Mouse (Mus musculus): ENCODE measurements around the gene Trpv6.
A peak's percentile ranks its signal among the peaks of the same experiment; 100 is the strongest.

The Trpv6 gene

DNA sequence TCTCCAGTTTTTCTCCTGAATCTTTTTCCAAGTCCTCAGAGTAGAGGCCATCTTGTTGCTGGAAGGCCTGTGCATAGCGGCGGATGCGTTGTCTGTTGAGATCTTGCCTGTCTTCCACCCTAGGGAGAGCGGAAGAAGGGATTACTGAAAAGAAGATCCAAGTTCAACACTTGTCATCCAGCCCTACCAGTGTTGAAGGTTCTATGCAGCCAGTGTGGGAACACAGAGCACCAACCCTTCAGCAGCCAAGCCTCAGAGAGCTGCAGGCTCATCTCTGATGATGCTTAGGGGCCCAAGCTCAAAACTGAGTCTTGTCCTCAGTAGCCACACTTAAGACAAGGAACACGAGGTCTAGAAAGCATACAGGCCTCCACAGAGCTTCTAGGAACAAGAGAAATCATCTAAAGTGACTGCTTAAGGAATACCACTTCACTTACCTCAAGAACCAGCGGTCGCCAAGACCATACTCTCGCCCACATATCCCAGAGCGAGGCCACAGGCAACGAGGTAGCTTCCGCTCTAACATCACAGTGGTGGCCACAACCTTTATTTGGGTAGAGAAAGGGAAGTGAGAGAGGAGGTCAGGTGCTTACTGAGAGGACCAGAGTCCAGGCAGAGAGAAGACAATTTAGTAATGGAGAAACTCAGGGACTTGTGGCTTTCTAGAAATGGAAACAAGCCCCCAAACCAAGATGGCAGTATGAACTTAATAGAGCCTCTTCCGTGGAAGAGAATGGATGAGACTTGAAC, 14.8 kb downstream of the Trpv6 start:
- DNase-seq = peak; percentile 36 to 38

DNA sequence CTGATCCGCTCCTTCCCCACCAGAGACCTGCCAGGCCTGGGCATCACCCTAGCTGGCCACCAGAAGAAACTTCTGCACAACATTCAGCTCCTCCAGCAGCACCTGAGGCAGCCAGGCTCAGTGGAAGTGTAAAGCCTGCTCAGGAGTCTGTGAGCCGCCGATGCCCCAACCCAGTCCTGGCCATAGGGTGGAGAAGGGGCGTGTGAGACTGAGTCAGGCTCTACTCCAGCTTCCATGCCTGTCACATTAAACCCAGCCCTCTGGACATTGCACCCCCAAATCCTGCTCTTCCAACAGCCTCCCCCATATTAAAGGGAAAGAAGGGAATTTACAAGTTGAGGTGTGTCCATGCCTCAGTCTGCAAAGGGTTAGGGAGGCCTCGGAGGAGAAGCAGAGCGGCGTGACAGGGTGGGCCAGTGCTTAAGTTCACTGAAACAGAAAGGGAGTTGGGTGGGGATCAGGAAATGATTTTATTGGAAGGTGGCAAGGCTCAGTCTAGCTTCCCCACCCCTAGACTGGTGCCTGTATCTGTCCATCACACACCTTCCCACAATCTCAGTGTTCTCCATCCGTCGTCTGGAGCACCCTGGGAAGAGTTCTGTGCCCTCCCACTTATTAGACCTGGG, 15.9 kb downstream of the Trpv6 start:
- DNase-seq = no peak

DNA sequence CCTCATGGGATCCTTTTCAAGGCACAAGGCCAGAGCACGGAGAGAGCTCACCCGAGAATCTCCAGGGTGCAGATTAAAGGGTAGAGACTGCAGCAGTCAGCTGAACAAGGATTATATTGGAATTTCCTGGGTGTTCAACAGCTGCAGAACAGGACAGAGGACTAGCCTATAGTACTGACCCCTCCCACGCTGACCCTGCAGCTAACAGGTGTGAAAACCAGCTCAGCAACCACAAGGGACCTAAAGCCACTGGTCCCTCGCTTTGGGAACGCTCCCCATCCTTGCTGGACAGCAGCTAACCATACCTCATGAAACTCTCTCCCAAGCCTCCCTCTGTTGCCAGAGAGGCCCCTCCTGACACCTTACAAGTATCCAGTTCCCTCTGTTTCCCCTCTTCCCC, 28.6 kb downstream of the Trpv6 start:
- no peak for DNase-seq

DNA sequence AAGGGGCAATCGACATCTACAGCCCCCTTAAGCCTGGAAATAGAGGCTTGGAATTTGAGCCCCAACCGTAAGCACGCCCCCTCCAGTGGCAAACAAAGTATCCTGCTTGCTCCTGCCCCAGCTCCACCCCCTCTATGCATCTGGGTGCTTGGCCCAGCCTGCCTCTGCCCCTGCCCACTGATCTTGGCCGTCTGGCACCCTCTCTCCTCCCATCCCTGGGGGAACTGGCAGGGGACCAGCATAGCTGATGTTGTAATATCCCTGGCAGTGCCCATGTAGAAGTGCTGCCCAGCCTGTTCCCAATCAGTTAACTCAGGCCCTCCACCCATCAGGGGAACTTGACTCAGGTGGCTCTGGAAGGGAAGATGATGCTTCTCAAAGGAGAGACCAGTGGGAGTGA, 30.0 kb downstream of the Trpv6 start:
- DNase-seq = no peak

DNA sequence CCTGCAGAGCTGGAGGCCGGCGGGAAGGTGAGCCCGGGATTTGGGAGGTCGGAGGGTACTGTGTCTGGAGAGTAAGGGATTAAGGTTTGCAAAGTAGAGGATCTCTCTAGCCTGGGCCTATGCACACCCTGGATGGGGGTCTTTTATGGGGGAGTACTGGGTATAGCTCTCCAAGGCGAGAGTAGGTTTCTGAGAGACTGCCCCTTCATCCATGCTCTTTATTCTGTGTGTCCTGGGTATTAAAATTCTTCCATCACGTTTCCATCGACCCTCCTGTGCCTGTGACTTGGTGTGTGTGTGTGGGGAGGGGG, 30.5 kb downstream of the Trpv6 start:
- no peak for DNase-seq

DNA sequence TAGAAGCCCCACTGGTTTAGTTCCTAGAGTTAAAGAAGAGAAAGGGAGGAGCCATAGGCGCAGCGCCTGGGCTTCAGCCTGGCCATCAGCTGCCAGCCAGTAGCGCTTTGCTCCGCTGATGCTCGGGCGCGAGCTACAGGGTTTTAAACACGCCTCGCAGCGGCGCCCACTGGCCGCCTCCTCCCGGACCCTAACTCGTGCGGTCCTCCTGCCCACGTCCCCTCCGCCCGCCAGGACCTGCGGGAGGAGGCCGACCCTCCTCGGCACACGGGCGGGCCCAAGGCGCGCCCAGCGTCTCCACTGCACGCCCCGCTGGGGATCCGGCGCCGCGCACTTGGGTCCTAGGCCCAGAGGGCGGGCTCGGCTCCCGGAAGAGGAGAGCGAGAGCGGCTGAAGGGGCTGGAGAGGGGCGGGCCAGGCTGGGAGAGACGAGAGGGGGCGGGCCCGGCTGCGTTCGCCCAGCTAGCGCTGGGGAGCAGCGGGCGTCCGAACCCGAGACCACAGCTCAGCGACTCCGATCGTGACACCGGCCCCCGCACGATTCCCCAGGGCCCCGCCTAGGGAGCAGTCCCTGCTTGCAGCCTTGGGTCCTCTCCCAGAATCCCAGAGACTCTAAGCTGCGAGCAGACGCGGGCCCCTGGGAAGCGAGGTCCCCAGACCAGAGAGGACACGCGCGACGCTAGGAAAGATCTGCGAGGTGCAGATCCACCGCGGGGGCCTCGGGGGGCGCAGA, 31.0 kb downstream of the Trpv6 start, which contains the start of gene Ephb6:
Ephb6 (plus strand) TSS at position 422 of the 733 bp plus-strand sequence.
- peak; percentile 14 to 23 for DNase-seq

DNA sequence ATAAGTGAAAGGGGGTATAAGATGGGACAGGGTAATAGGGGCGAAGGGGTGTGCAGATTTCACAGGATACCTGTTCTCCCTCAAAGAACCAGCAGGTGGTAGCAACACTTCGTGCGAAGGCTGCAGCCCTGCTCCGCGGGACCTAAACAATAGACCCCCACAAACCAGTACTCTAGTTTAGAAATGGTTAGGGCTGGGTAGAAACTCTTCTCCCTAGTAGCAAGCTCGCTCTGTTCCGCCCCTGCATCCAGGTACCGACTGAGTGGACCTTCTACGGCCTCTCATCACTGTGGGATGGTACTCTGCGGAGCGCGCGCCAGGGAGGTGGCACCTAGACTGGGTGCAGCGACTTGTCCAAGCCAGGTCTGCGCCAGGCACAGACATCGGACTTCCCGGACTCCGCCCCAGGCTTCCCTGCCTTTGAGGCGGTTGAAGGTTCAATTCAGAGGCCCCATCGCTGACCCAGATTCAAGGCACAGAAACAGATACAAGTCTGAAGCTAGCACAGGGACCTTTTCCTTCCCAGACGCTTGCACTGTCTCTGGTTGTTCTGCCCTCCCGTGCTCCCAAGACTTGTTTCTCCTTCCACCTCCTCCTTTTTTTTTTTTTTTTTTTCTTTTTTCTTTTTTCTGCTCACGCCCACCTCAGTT, 31.7 kb downstream of the Trpv6 start:
- peak; percentile 49 to 52 for DNase-seq

DNA sequence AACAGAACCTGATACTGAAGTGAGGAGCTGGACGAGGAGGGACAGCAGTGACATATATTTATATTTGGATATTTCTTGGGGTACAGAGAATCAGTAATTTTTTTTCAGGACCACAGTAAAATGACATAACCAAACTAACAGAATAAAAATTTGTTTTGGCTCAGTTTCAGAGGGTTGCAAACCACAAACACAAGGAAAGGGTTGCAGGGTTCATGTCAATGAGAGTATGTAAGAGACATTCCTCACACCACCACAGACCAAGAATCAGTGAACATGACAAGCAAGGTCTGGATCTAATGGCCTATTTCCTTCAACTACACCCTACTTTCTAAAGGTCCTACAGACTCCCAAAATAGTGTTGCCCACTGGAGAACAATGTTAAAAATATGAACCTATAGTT, 54.0 kb downstream of the Trpv6 start:
- no peak for DNase-seq

DNA sequence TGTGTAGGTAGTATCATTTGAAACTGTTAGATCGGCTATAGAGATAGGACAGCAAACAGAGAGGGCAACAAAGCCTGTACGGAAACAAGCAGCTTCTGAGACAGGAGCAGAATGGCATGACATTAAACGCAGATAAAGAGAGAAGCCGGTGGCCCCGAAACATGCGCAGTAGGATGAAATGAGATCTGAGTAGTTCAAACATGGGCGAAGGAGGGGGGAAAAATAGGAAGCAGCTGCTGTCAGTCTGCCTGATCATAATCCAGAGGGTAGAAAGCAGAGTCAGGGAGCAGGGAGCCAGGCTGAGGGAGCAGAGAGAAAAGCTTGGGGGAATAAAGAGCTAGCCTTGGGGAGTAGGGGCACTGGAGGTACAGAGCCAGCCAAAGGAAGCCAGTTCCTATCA, 54.9 kb downstream of the Trpv6 start:
- DNase-seq = no peak

DNA sequence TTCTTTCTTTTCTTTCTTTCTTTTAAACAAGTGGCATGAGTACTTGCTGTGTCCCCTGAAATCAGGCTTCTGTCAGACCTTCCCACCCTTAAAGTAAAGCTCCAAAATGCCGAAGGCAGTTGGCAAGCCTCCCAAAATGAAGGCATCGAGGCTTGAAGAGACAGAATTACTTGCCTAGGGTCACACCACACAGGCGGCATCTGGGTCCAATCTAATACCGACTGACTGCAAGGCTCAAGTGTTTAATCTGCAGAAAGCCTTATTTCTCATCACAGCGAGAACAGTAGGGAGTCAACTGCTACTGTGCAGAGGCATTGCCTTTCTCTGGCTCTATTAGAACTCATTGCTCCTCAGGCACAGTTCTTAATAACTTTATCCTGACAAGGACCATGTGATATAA, 58.9 kb downstream of the Trpv6 start:
- no peak for DNase-seq

DNA sequence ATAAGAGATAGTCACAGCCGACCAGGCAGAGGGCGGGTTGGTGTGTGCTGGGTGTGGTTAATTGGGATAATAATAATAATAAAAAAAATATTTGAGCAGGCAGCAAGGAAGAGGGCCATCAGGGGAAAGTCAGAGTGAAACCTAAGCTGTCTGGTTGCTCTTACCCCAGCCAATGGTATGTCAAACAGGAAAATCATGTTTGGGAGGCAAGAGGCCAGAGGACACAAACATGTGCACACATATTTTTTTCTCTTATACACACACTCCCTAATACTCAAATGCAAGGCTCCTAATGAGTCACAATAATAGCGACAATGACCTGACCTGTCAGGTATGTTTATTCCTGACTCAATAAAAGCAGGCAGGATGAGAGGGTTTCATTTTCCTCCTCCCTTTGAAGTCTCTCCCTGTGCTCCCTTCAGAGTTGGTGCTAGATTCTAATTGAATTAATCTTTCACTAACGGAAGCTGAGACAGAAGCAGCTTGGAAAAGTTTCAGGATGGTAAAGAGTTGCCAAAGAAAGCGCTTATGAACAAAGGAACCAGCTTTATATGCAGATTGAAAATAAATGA, 59.6 kb downstream of the Trpv6 start:
- no peak for DNase-seq
